Mouse (Mus musculus) lung, postnatal 0 days (tissue): Measurements from ENCODE around the gene Hist1h1t.

Source experiments
- CTCF ChIP-seq: IDR thresholded peaks from 2 replicates; pipeline ENCODE4 v1.5.1; 2016; ENCODE audit warnings: antibody characterized with exemption, mild to moderate bottlenecking
- EP300 ChIP-seq: IDR thresholded peaks from 2 replicates; pipeline ENCODE4 v1.6.1; 2016; ENCODE audit warnings: antibody characterized with exemption, mild to moderate bottlenecking, control low read depth

DNA sequence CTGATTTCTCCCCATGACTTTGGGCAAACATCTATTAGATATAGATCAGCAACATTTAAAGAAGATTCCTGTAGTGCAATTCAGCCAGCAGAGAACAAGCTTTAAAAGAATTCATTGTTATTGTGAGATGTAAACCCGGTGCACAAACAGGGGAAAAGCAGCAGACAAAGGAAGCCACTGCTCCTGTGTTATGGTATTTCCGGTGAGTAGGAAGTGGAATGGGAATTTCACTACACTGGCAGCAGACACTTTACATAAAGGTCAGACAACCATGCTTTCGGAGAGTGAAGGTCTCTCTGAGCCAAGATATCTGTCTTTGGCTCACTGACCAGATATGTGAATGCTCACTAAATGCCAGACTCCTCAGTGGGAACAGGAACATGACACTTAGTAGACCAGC is 33.1 kb upstream of the Hist1h1t start:
- TF ChIP-seq CTCF (no peak), EP300 (no peak)
